In the genomic region with DNA sequence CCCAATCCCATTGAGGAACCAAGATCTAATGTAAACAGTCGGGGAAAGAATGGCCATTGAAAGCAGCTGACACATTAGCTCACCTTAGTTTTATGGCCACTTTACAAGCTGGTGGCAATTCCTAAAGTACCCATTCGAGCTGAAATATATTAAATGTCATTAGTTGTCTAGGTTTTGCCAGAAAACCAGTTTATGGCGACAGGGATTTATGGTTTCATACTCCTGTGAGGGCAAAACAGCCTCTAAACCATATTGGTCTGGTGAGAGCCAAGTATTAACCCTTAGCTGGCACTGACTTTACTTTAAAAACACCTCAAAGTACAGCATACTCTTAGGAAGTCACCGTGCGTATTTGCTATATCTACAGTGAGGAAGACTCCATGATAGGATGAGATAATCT, we compare ENCODE assay signal across 26 mouse cellular contexts. TPM values are rescaled to one million over a fixed set of nuclear protein-coding genes. Genes with fewer than 3 reads are reported as not detected.
DNase-seq lines count a peak whose midpoint lies in the region; ATAC-seq and TF ChIP-seq lines count a peak whose summit lies in the region.
"Had no signal": no experiment of that assay in that cellular context is flagged by ENCODE, and none has a peak within 500 bp of the region (broad histone marks: within the 10 kb centered on the region; RNA-seq: fewer than 3 reads in every experiment).

No protein-coding gene starts in this region.

- WGBS in heart, adult 2 months = 78% methylated on average over 5 of the region's 5 CpGs
- whole genome bisulfite sequencing in liver, embryonic 15.5 days (ENCODE audit: insufficient replicate concordance) = 65% methylated on average over 5 of the region's 5 CpGs

- no peaks in the 10 kb centered on the region for H3K36me3 ChIP-seq in heart, adult 2 months (ENCODE audit: control insufficient read depth, insufficient read depth, low read length)
- no peaks in the 10 kb centered on the region for H3K36me3 ChIP-seq in testis, adult 2 months (ENCODE audit: control insufficient read depth, insufficient read depth, low read length)
- H3K36me3 ChIP-seq in liver, embryonic 15.5 days (replicated peaks) = peaks cover 20% of the 10 kb centered on the region
- H3K36me3 ChIP-seq: heart, embryonic 13.5 days; limb, embryonic 15.5 days had no signal

- no peak for TF ChIP-seq CTCF in heart, adult 2 months (IDR thresholded peaks at IDR 0.05)
- no peak for TF ChIP-seq CTCF in testis, adult 2 months (IDR thresholded peaks at IDR 0.05; ENCODE audit: control insufficient read depth, insufficient read depth, insufficient replicate concordance, low read depth, low read length)

- no peaks in the 10 kb centered on the region for H3K27me3 ChIP-seq in heart, adult 2 months (ENCODE audit: control insufficient read depth, insufficient read depth, low read length)
- no peaks in the 10 kb centered on the region for H3K27me3 ChIP-seq in testis, adult 2 months (ENCODE audit: control insufficient read depth, insufficient read depth, low read length)
- no peaks in the 10 kb centered on the region for H3K27me3 ChIP-seq in liver, embryonic 15.5 days
- H3K27me3 ChIP-seq: CH12.LX; forebrain, embryonic 13.5 days; heart, embryonic 13.5 days; limb, embryonic 15.5 days; megakaryocyte, embryonic 14.5 days had no signal

- H3K27ac ChIP-seq in heart, adult 2 months = no peak overlapping the region
- no peak overlapping the region for H3K27ac ChIP-seq in testis, adult 2 months (ENCODE audit: control insufficient read depth, insufficient read depth, low read depth, low read length)
- peak overlapping the region; percentile 90 for H3K27ac ChIP-seq in liver, embryonic 15.5 days (replicated peaks)
- H3K27ac ChIP-seq: forebrain, embryonic 13.5 days; heart, embryonic 13.5 days; stomach, postnatal 0 days had no signal

- no peaks in the 10 kb centered on the region for H3K79me2 ChIP-seq in heart, adult 2 months (replicated peaks; ENCODE audit: control insufficient read depth, insufficient read depth, low read length)

- H3K9me3 ChIP-seq in liver, embryonic 15.5 days (replicated peaks) = no peaks in the 10 kb centered on the region; the same call in 1 of the 2 replicates
- H3K9me3 ChIP-seq: forebrain, embryonic 13.5 days; heart, embryonic 13.5 days; limb, embryonic 15.5 days had no signal

- no peaks in the 10 kb centered on the region for H3K4me1 ChIP-seq in heart, adult 2 months (ENCODE audit: control insufficient read depth, insufficient read depth, low read length)
- no peaks in the 10 kb centered on the region; the same call in 1 of the 2 replicates for H3K4me1 ChIP-seq in testis, adult 2 months (ENCODE audit: control insufficient read depth, insufficient read depth, low read length)
- peaks cover 96% of the 10 kb centered on the region for H3K4me1 ChIP-seq in liver, embryonic 15.5 days (replicated peaks)

- ATAC-seq in liver, embryonic 15.5 days (ENCODE audit: insufficient read depth) = no peak
- ATAC-seq in megakaryocyte-erythroid progenitor cell, adult 5-6 weeks (replicated peaks; ENCODE audit: low FRiP score, low TSS enrichment, poor library complexity, severe bottlenecking) = no peak
- ATAC-seq: forebrain, embryonic 13.5 days; inflammation-experienced regulatory T-cells, adult 6 months had no signal

- peak overlapping the region; percentile 35; the same call in 1 of the 2 replicates for H3K4me2 ChIP-seq in liver, embryonic 15.5 days
- H3K4me2 ChIP-seq: forebrain, embryonic 13.5 days; heart, embryonic 13.5 days; hindbrain, embryonic 14.5 days; limb, embryonic 15.5 days had no signal

- H3K9ac ChIP-seq in heart, adult 2 months (ENCODE audit: low read depth, low read length) = no peak overlapping the region
- H3K9ac ChIP-seq in liver, embryonic 15.5 days = peak overlapping the region; percentile 48
- H3K9ac ChIP-seq: forebrain, embryonic 13.5 days; heart, embryonic 13.5 days; hindbrain, embryonic 14.5 days; limb, embryonic 15.5 days had no signal

- no peak for TF ChIP-seq EP300 in heart, adult 2 months (IDR thresholded peaks at IDR 0.05; ENCODE audit: insufficient read depth, low read depth, low read length)

- peak; percentile 39 for DNase-seq in heart, adult 11 months
- DNase-seq in heart, adult 2 months = no peak
- no peak for DNase-seq in testis, postnatal 14 days (ENCODE audit: low spot score)
- DNase-seq in gastrocnemius, postnatal 10 days = no peak
- no peak for DNase-seq in left cerebral cortex, postnatal 4 days
- DNase-seq: adrenal gland, postnatal 10 days; cerebellum, adult 8-10 months; cerebellum, postnatal 25 days; gastrocnemius, postnatal 36 days; heart, postnatal 10 days; kidney, adult 11 months; kidney, postnatal 36 days; lung, postnatal 4 days; right cerebral cortex, postnatal 4 days; thymus, postnatal 4 days had no signal

- TF ChIP-seq POLR2A in heart, adult 2 months (IDR thresholded peaks at IDR 0.05; ENCODE audit: insufficient read depth, low read depth, low read length) = no peak
- no peak for TF ChIP-seq POLR2A in testis, adult 2 months (IDR thresholded peaks at IDR 0.05; ENCODE audit: control insufficient read depth, low read depth, low read length)

- H3K4me3 ChIP-seq in heart, adult 2 months = no peak overlapping the region
- peak overlapping the region; percentile 59; the same call in 1 of the 2 replicates for H3K4me3 ChIP-seq in testis, adult 2 months (ENCODE audit: control insufficient read depth, low read depth, low read length)
- H3K4me3 ChIP-seq in liver, embryonic 15.5 days (replicated peaks) = no peak overlapping the region
- H3K4me3 ChIP-seq: forebrain, embryonic 13.5 days; heart, embryonic 13.5 days; limb, embryonic 15.5 days; megakaryocyte, embryonic 14.5 days had no signal

- intact Hi-C loops in heart, adult 2 months (cut with DNase I) = no loop called here
- intact Hi-C loops in left cerebral cortex, postnatal 4 days (cut with DNase I) = no loop called here

RNA-seq across cellular contexts. Expression of gene Cd24a, which starts 46.3 kb away (rescaled TPM):
- 10 to 100 TPM in 1 of 2 experiments, 1 to 10 TPM in 1; 5.0 to 19.7 TPM for total RNA-seq in heart, adult 2 months (2021)
- polyA plus RNA-seq in heart, adult 2 months (2012; rRNA removed) = 10.8 and 36.4 TPM in 2 replicates
- 3.9 and 12.4 TPM in 2 replicates for polyA plus RNA-seq in testis, adult 2 months (2012; rRNA removed)
- 938 and 960 TPM in 2 replicates for polyA plus RNA-seq in liver, embryonic 15.5 days (2015; fragmentation: Nextera tagmentation; extraction: Ambion mirVana)
- 10 to 100 TPM; 40.0 to 67.0 TPM for total RNA-seq in gastrocnemius, postnatal 10 days (2021)
- total RNA-seq in left cerebral cortex, postnatal 4 days (2021) = 100 to 1,000 TPM; 535 to 639 TPM
- total RNA-seq in megakaryocyte-erythroid progenitor cell, adult 5-6 weeks (2014; fragmentation: Nextera tagmentation) = 709 and 802 TPM in 2 replicates
- total RNA-seq in megakaryocyte-erythroid progenitor cell, adult 5-6 weeks (2017) = 576 and 796 TPM in 2 replicates

Comparison
In these comparisons a context has a peak if more than half of its experiments do, and no peak if none do; other contexts are left out.
1. RNA of gene Cd24a, which starts 46.3 kb away (total RNA-seq): 576 to 802 TPM in megakaryocyte-erythroid progenitor cell, adult 5-6 weeks and 535 to 639 TPM in left cerebral cortex, postnatal 4 days; 40.0 to 67.0 TPM in gastrocnemius, postnatal 10 days and 5.0 to 19.7 TPM in heart, adult 2 months; every median in the first group is over 4 times any median in the second.